Mouse (Mus musculus): ENCODE data around the gene Cdk7. TPM values are rescaled to one million over a fixed set of nuclear protein-coding genes. Genes with fewer than 3 reads are reported as not detected.
A peak's percentile ranks its signal among the peaks of the same experiment; 100 is the strongest.

Gene Cdk7
- polyA plus RNA-seq (2014; fragmentation: Nextera tagmentation; extraction: Ambion mirVana): 111 and 112 TPM in 2 replicates

DNA sequence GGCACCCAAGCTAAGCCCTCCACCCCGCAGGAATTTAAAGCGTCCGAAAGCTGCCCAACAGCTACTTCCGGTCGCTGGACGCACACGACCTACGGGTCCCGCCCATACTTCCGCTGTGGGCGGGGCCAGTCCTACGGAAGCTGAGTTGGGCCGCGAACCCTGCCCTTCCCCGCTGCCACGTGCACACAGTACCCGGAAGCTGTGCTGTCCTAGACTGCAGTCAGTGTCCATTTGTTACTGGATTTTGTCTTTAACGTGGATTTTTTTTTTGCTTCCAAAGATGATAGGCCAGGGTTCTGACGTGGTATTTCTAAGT is at the start of gene Cdk7:
TSS of gene Cdk7 (minus strand) at position 79 of the 316 bp plus-strand sequence.
- ATAC-seq (ENCODE audit: low FRiP score, low TSS enrichment): peak; percentile 98
- Histone ChIP-seq H3K9me3 (ENCODE audit: control insufficient read depth, low read length) (no peaks in the 10 kb centered on the region), H3K4me2 (replicated peaks; ENCODE audit: low read depth, low read length) (peak within 1 kb of the TSS; percentile 67), H3K4me1 (ENCODE audit: control insufficient read depth, insufficient read depth, low read length) (peaks cover 8% of the 10 kb centered on the region), H3K9ac (ENCODE audit: low read depth, low read length) (peak within 1 kb of the TSS; percentile 95), H3K4me3 (ENCODE audit: low read length) (peak within 1 kb of the TSS; percentile 83), H3K27ac (ENCODE audit: low read depth, low read length) (peak within 1 kb of the TSS; percentile 97), H3K36me3 (ENCODE audit: control insufficient read depth, insufficient read depth, low read length) (peaks cover 20% of the 10 kb centered on the region), H3K27me3 (ENCODE audit: control insufficient read depth, insufficient read depth, low read length) (no peaks in the 10 kb centered on the region)
- WGBS: 0% methylated on average over 19 of the region's 19 CpGs

- 83% methylated on average over 3 of the region's 3 CpGs for WGBS
- ATAC-seq (ENCODE audit: low FRiP score, low TSS enrichment): no peak
- Histone ChIP-seq H3K36me3 (ENCODE audit: control insufficient read depth, insufficient read depth, low read length) (peaks cover 40% of the 10 kb centered on the region), H3K4me1 (ENCODE audit: control insufficient read depth, insufficient read depth, low read length) (peaks cover 7% of the 10 kb centered on the region), H3K9ac (ENCODE audit: low read depth, low read length) (no peak overlapping the region), H3K4me2 (replicated peaks; ENCODE audit: low read depth, low read length) (no peak overlapping the region), H3K27me3 (ENCODE audit: control insufficient read depth, insufficient read depth, low read length) (no peaks in the 10 kb centered on the region), H3K4me3 (ENCODE audit: low read length) (no peak overlapping the region), H3K27ac (ENCODE audit: low read depth, low read length) (no peak overlapping the region), H3K9me3 (ENCODE audit: control insufficient read depth, low read length) (no peaks in the 10 kb centered on the region)
Measured at GRCm38 (mm10) chr13:100777491-100777890, 46.8 kb upstream of the Cdk7 start.

DNA sequence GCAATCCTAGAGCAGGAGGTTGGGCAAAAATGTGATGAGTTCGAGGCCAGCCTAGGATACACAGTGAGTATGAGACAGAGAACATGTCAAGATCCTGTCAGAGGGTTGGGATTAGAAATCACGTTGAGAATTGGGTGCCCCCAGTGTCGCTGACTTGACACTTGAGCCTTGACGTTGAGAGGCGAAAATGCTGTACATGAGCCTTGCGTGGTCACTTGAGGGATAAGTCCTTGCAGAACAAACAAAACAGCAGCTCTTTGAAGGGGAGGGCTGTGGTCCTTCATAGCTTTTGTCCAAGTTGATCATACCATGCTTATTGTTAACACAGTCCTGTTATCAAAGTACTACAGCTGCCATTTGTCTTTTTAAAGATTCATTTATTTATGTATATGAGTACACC is 46.0 kb upstream of the Cdk7 start:
- no peak overlapping the region for H3K9ac ChIP-seq (ENCODE audit: low read depth, low read length)
- H3K36me3 ChIP-seq (ENCODE audit: control insufficient read depth, insufficient read depth, low read length): peaks cover 32% of the 10 kb centered on the region
- no peak for ATAC-seq (ENCODE audit: low FRiP score, low TSS enrichment)
- 65% methylated on average over 6 of the region's 6 CpGs for WGBS
- no peak overlapping the region for H3K4me2 ChIP-seq (replicated peaks; ENCODE audit: low read depth, low read length)
- no peak overlapping the region for H3K4me3 ChIP-seq (ENCODE audit: low read length)
- H3K27ac ChIP-seq (ENCODE audit: low read depth, low read length): no peak overlapping the region
- H3K27me3 ChIP-seq (ENCODE audit: control insufficient read depth, insufficient read depth, low read length): no peaks in the 10 kb centered on the region
- H3K4me1 ChIP-seq (ENCODE audit: control insufficient read depth, insufficient read depth, low read length): peaks cover 5% of the 10 kb centered on the region
- no peaks in the 10 kb centered on the region for H3K9me3 ChIP-seq (ENCODE audit: control insufficient read depth, low read length)

GRCm38 (mm10) chr13:100776056-100776419 is 45.3 kb upstream of the Cdk7 start:
- H3K27me3 ChIP-seq (ENCODE audit: control insufficient read depth, insufficient read depth, low read length): no peaks in the 10 kb centered on the region
- H3K4me2 ChIP-seq (replicated peaks; ENCODE audit: low read depth, low read length): peak overlapping the region; percentile 87
- peak overlapping the region; percentile 83 for H3K9ac ChIP-seq (ENCODE audit: low read depth, low read length)
- peak overlapping the region; percentile 96 for H3K4me3 ChIP-seq (ENCODE audit: low read length)
- H3K27ac ChIP-seq (ENCODE audit: low read depth, low read length): no peak overlapping the region
- no peaks in the 10 kb centered on the region for H3K9me3 ChIP-seq (ENCODE audit: control insufficient read depth, low read length)
- peak; percentile 17; the same call in 1 of the 2 replicates for ATAC-seq (ENCODE audit: low FRiP score, low TSS enrichment)
- H3K4me1 ChIP-seq (ENCODE audit: control insufficient read depth, insufficient read depth, low read length): peaks cover 4% of the 10 kb centered on the region; the same call in 1 of the 2 replicates
- H3K36me3 ChIP-seq (ENCODE audit: control insufficient read depth, insufficient read depth, low read length): peaks cover 27% of the 10 kb centered on the region
- 14% methylated on average over 8 of the region's 8 CpGs for WGBS

DNA sequence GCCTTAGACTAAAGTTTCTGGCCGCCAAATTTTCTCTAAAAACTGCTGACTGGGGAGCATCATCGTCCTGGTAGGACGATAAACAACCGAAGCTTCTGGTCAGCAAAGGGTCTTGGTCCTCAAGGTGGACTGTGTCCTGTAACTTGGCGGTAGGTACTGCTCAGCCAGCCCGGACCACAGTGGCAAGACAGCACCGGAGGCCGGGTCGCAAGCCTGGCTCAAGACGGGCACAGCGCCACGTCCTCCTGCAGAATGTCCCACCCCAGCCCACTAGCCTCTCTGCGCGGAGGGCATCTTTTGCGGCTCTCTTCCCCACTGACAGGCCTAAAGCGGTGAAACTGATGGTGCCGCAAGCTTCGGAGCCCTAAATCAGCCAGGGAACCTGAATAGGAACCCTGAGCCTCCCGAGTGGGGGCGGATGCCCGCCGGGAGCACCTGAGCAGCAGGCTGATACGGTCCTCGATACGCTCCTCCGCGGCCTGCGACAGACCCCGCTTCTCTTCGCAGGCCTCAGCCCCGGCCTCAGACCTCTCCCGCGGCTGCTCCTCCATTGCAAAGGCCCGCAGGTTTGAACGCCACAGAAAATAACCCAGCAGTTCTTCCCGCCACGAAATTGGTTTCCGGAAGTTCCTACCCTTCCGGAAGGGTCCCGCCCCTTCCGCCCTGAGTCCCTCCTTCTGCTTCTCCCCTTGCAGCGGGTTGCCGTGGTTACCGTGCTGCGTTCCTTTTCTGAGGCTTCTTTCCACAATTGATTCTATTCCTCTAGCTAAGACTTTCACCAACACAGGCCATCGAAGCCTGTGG is 44.7 kb upstream of the Cdk7 start, which contains the start of gene Cenph:
TSS of gene Cenph (minus strand) at position 648 of the 804 bp plus-strand sequence.
- Histone ChIP-seq H3K4me2 (replicated peaks; ENCODE audit: low read depth, low read length) (peak within 1 kb of the TSS; percentile 87), H3K9me3 (ENCODE audit: control insufficient read depth, low read length) (no peaks in the 10 kb centered on the region), H3K36me3 (ENCODE audit: control insufficient read depth, insufficient read depth, low read length) (peaks cover 25% of the 10 kb centered on the region), H3K9ac (ENCODE audit: low read depth, low read length) (peak within 1 kb of the TSS; percentile 83), H3K27me3 (ENCODE audit: control insufficient read depth, insufficient read depth, low read length) (no peaks in the 10 kb centered on the region), H3K4me3 (ENCODE audit: low read length) (peak within 1 kb of the TSS; percentile 96), H3K4me1 (ENCODE audit: control insufficient read depth, insufficient read depth, low read length) (peaks cover 4% of the 10 kb centered on the region; the same call in 1 of the 2 replicates), H3K27ac (ENCODE audit: low read depth, low read length) (peak within 1 kb of the TSS; percentile 8; the same call in 1 of the 2 replicates)
- WGBS: under 1% methylated on average over 46 of the region's 46 CpGs
- peak; percentile 94 for ATAC-seq (ENCODE audit: low FRiP score, low TSS enrichment)

- ATAC-seq (ENCODE audit: low FRiP score, low TSS enrichment): no peak
- Histone ChIP-seq H3K27ac (ENCODE audit: low read depth, low read length) (no peak overlapping the region), H3K4me1 (ENCODE audit: control insufficient read depth, insufficient read depth, low read length) (peaks cover 4% of the 10 kb centered on the region; the same call in 1 of the 2 replicates), H3K9me3 (ENCODE audit: control insufficient read depth, low read length) (no peaks in the 10 kb centered on the region), H3K36me3 (ENCODE audit: control insufficient read depth, insufficient read depth, low read length) (peaks cover 24% of the 10 kb centered on the region), H3K27me3 (ENCODE audit: control insufficient read depth, insufficient read depth, low read length) (no peaks in the 10 kb centered on the region), H3K4me3 (ENCODE audit: low read length) (peak overlapping the region; percentile 96), H3K9ac (ENCODE audit: low read depth, low read length) (peak overlapping the region; percentile 83; the same call in 1 of the 2 replicates), H3K4me2 (replicated peaks; ENCODE audit: low read depth, low read length) (peak overlapping the region; percentile 87)
Measured at GRCm38 (mm10) chr13:100774704-100775103, 44.0 kb upstream of the Cdk7 start.

GRCm38 (mm10) chr13:100755329-100755728 is 24.6 kb upstream of the Cdk7 start:
- ATAC-seq (ENCODE audit: low FRiP score, low TSS enrichment): no peak
- H3K9me3 ChIP-seq (ENCODE audit: control insufficient read depth, low read length): no peaks in the 10 kb centered on the region
- H3K27ac ChIP-seq (ENCODE audit: low read depth, low read length): no peak overlapping the region
- no peaks in the 10 kb centered on the region for H3K4me1 ChIP-seq (ENCODE audit: control insufficient read depth, insufficient read depth, low read length)
- H3K27me3 ChIP-seq (ENCODE audit: control insufficient read depth, insufficient read depth, low read length): no peaks in the 10 kb centered on the region
- H3K4me2 ChIP-seq (replicated peaks; ENCODE audit: low read depth, low read length): no peak overlapping the region
- no peak overlapping the region for H3K9ac ChIP-seq (ENCODE audit: low read depth, low read length)
- H3K4me3 ChIP-seq (ENCODE audit: low read length): no peak overlapping the region
- 90% methylated on average over 2 of the region's 2 CpGs for WGBS
- peaks cover 10% of the 10 kb centered on the region for H3K36me3 ChIP-seq (ENCODE audit: control insufficient read depth, insufficient read depth, low read length)

GRCm38 (mm10) chr13:100754186-100754585 is 23.4 kb upstream of the Cdk7 start:
- Histone ChIP-seq H3K4me1 (ENCODE audit: control insufficient read depth, insufficient read depth, low read length) (no peaks in the 10 kb centered on the region), H3K9ac (ENCODE audit: low read depth, low read length) (no peak overlapping the region), H3K27ac (ENCODE audit: low read depth, low read length) (no peak overlapping the region), H3K36me3 (ENCODE audit: control insufficient read depth, insufficient read depth, low read length) (no peaks in the 10 kb centered on the region), H3K4me3 (ENCODE audit: low read length) (no peak overlapping the region), H3K9me3 (ENCODE audit: control insufficient read depth, low read length) (no peaks in the 10 kb centered on the region), H3K4me2 (replicated peaks; ENCODE audit: low read depth, low read length) (no peak overlapping the region), H3K27me3 (ENCODE audit: control insufficient read depth, insufficient read depth, low read length) (no peaks in the 10 kb centered on the region)
- ATAC-seq (ENCODE audit: low FRiP score, low TSS enrichment): no peak
- WGBS: 71% methylated on average over 4 of the region's 4 CpGs

DNA sequence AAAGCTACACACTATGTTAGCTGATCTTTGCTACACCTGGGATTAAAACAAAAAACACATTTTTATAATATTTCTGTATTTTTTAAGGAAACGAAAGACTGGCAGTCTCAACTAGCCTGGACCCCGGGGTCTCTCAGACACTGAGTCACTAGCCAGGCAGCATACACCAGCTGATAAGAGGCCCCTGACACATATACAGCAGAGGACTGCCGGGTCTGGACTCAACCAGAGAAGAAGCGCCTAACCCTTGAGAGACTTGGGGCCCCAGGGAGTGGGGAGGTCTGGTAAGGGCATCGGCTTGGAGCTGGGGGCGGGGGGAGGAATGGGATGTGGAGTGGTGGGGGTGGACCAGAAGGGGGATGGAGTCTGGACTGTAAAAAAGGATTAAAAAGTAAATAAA is 22.3 kb upstream of the Cdk7 start:
- no peaks in the 10 kb centered on the region for H3K4me1 ChIP-seq (ENCODE audit: control insufficient read depth, insufficient read depth, low read length)
- ATAC-seq (ENCODE audit: low FRiP score, low TSS enrichment): no peak
- H3K36me3 ChIP-seq (ENCODE audit: control insufficient read depth, insufficient read depth, low read length): no peaks in the 10 kb centered on the region
- no peak overlapping the region for H3K9ac ChIP-seq (ENCODE audit: low read depth, low read length)
- no peak overlapping the region for H3K4me3 ChIP-seq (ENCODE audit: low read length)
- no peaks in the 10 kb centered on the region for H3K27me3 ChIP-seq (ENCODE audit: control insufficient read depth, insufficient read depth, low read length)
- H3K4me2 ChIP-seq (replicated peaks; ENCODE audit: low read depth, low read length): no peak overlapping the region
- H3K27ac ChIP-seq (ENCODE audit: low read depth, low read length): no peak overlapping the region
- WGBS: 85% methylated on average over 6 of the region's 6 CpGs
- H3K9me3 ChIP-seq (ENCODE audit: control insufficient read depth, low read length): no peaks in the 10 kb centered on the region
